Mouse (Mus musculus) induced T-regulatory cell, adult 2 months (primary cell): ENCODE results near the gene Dpm2.

ENCODE experiments used
- DNase-seq: peaks from one replicate; pipeline ENCODE4 v3.0.0-alpha.2; 2012; ENCODE audit warnings: low read depth

Gene Dpm2

GRCm38 (mm10) chr2:32610610-32611229 lies 40.1 kb downstream of the Dpm2 start:
- peak; percentile 54 for DNase-seq

GRCm38 (mm10) chr2:32612274-32612673 lies 41.6 kb downstream of the Dpm2 start:
- DNase-seq = no peak

- no peak for DNase-seq
These were observed 46.5 kb downstream of the Dpm2 start for GRCm38 (mm10) chr2:32617109-32617508.

- peak; percentile 45 for DNase-seq
These were observed 46.9 kb downstream of the Dpm2 start for GRCm38 (mm10) chr2:32617601-32618000.

- no peak for DNase-seq
These were observed 47.4 kb downstream of the Dpm2 start for GRCm38 (mm10) chr2:32618051-32618450.

- no peak for DNase-seq
These were observed 50.2 kb downstream of the Dpm2 start for GRCm38 (mm10) chr2:32620682-32621516.

- DNase-seq = no peak
These were observed 50.8 kb downstream of the Dpm2 start, which contains the start of gene Ak1 for GRCm38 (mm10) chr2:32621517-32621859. Gene Ak1 (plus strand): TSS chr2:32621758.
